ENCODE assay signal across 7 mouse cellular contexts in the genomic region with DNA sequence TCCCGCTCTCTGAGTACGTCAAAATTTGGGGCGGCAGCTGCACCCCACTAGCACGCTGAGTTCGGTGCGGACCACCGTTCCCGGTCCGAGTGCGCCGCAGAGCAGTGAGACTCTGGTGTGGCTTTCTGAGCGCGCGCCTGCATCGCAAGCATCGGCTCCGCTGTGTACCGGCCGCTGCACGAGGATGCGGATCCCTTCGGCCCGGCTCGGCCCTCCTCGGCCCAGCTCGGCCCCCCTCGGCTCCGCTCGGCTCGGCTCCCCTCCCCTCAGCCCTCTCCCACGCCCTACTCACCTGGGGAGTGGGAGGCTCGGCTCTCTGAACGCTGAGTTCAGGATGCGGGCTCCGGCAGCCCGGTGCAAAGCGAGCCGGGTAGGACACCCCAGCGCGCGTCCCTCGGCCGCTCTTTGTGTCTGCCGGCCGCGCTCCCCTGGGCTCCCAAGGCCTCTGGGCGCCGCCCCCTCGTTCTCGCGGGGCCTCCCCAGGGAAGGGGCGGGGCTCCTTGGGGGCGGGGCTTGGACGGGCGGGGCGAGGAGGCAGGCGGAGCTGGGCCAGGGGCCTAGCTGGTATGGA. TPM values are rescaled to one million over a fixed set of nuclear protein-coding genes. Genes with fewer than 3 reads are reported as not detected.
DNase-seq lines count a peak whose midpoint lies in the region; TF ChIP-seq lines count a peak whose summit lies in the region.

No protein-coding gene starts in this region.

- H3K4me3 ChIP-seq in gastrocnemius, adult 2 months = peak overlapping the region; percentile 78
- H3K4me3 ChIP-seq in megakaryocyte, embryonic 14.5 days (replicated peaks) = peak overlapping the region; percentile 96

- H3K4me1 ChIP-seq in megakaryocyte, embryonic 14.5 days = peaks cover 74% of the 10 kb centered on the region

- intact Hi-C loops in gastrocnemius, adult 2 months (cut with DNase I) = no loop called here
- intact Hi-C loops in left cerebral cortex, postnatal 10 days (cut with DNase I) = loop anchor here (10.0 kb wide), 2 partner anchors 174 to 204 kb away; no protein-coding TSS in a partner anchor

- peak; percentile 72 to 80 for DNase-seq in adrenal gland, adult 18-20 months (ENCODE audit: low spot score in 2 of 2)
- peak; percentile 36 to 54 for DNase-seq in cerebellum, postnatal 36 days
- DNase-seq in gastrocnemius, adult 2 months = peak; percentile 56
- DNase-seq in induced T-regulatory cell, adult 2 months (ENCODE audit: low read depth) = peak; percentile 68
- DNase-seq in left cerebral cortex, postnatal 10 days (ENCODE audit: extremely low spot score in 1 of 2, low spot score in 2 of 2) = peak; percentile 69 to 86
- peak; percentile 41 to 59 for DNase-seq in right cerebral cortex, postnatal 36 days (ENCODE audit: low spot score in 2 of 2)

- peaks cover 13% of the 10 kb centered on the region for H3K27me3 ChIP-seq in megakaryocyte, embryonic 14.5 days (replicated peaks)

- TF ChIP-seq CTCF in gastrocnemius, adult 2 months (IDR thresholded peaks at IDR 0.05) = no peak

- H3K27ac ChIP-seq in gastrocnemius, adult 2 months = peak overlapping the region; percentile 24; the same call in 1 of the 2 replicates

- peaks cover 4% of the 10 kb centered on the region for H3K36me3 ChIP-seq in megakaryocyte, embryonic 14.5 days (replicated peaks; ENCODE audit: low read length)

- H3K9me3 ChIP-seq in megakaryocyte, embryonic 14.5 days = no peaks in the 10 kb centered on the region

RNA-seq across cellular contexts. Expression of a gene that starts 30.2 kb away (rescaled TPM):
- 10 to 100 TPM in 1 of 2 experiments, 1 to 10 TPM in 1; 8.1 to 32.8 TPM for total RNA-seq in adrenal gland, adult 18-20 months (2021)
- total RNA-seq in gastrocnemius, adult 2 months (2021) = under 1 TPM; 0.50 to 0.51 TPM
- total RNA-seq in left cerebral cortex, postnatal 10 days (2021) = 1 to 10 TPM; 5.1 to 6.1 TPM
- polyA plus RNA-seq in megakaryocyte, embryonic 14.5 days (2012; ENCODE audit: insufficient read depth, low replicate concordance) = 4.3 and 9.3 TPM in 2 replicates

RNA-seq across cellular contexts. Expression of a gene that starts 30.2 kb away (rescaled TPM):
- 1 to 10 TPM; 7.8 to 9.2 TPM for total RNA-seq in adrenal gland, adult 18-20 months (2021)
- total RNA-seq in gastrocnemius, adult 2 months (2021) = 1 to 10 TPM; 2.6 to 3.8 TPM
- total RNA-seq in left cerebral cortex, postnatal 10 days (2021) = 10 to 100 TPM; 22.0 to 25.5 TPM
- 2.9 and 7.9 TPM in 2 replicates for polyA plus RNA-seq in megakaryocyte, embryonic 14.5 days (2012; ENCODE audit: insufficient read depth, low replicate concordance)

Comparison
In these comparisons a context has a peak if more than half of its experiments do, and no peak if none do; other contexts are left out.
1. Peak in every context shown above with its lines: DNase-seq, H3K4me3 ChIP-seq and H3K27ac ChIP-seq.
2. RNA of a gene that starts 30.2 kb away (total RNA-seq): 8.1 to 32.8 TPM in adrenal gland, adult 18-20 months and 5.1 to 6.1 TPM in left cerebral cortex, postnatal 10 days; 0.50 to 0.51 TPM in gastrocnemius, adult 2 months; every median in the first group is over 4 times any median in the second.